Mouse (Mus musculus) liver, embryonic 16.5 days (tissue): ENCODE results near the gene Gtf2h4. TPM values are rescaled to one million over a fixed set of nuclear protein-coding genes. Genes with fewer than 3 reads are reported as not detected.
A peak's percentile ranks its signal among the peaks of the same experiment; 100 is the strongest.

ENCODE experiments used
- ATAC-seq: fragments of 200-750 bp; cut with Nextera tagmentation; 2 replicates; pipeline ENCODE4 v1.8.0; 2017; ENCODE audit warnings: low read depth, mild to moderate bottlenecking, moderate number of reproducible peaks, moderate library complexity
- H3K27ac ChIP-seq: fragments of 300-500 bp; sonication (generic); 2 replicates; pipeline ENCODE4 v1.5.1; 2014; ENCODE audit warnings: mild to moderate bottlenecking, low read length
- H3K27me3 ChIP-seq: fragments of 300-500 bp; sonication (generic); 2 replicates; pipeline ENCODE4 v1.6.1; 2014; ENCODE audit warnings: low read depth, low read length, mixed read lengths; ENCODE audit not compliant: control insufficient read depth, insufficient read depth
- H3K36me3 ChIP-seq: fragments of 300-500 bp; sonication (generic); 2 replicates; pipeline ENCODE4 v1.6.1; 2014; ENCODE audit warnings: mild to moderate bottlenecking; ENCODE audit not compliant: control insufficient read depth, insufficient read depth
- H3K4me1 ChIP-seq: fragments of 300-500 bp; sonication (generic); 2 replicates; pipeline ENCODE4 v1.6.1; 2014; ENCODE audit warnings: low read depth, low read length, mixed read lengths; ENCODE audit not compliant: control insufficient read depth
- H3K4me2 ChIP-seq: fragments of 300-500 bp; sonication (generic); 2 replicates; pipeline ENCODE4 v1.6.1; 2014; ENCODE audit warnings: low read depth, low read length, mixed read lengths
- H3K4me3 ChIP-seq: fragments of 300-500 bp; sonication (generic); 2 replicates; pipeline ENCODE4 v1.5.1; 2014; ENCODE audit warnings: low read depth, mild to moderate bottlenecking, low read length
- H3K9ac ChIP-seq: fragments of 300-500 bp; sonication (generic); 2 replicates; pipeline ENCODE4 v1.6.1; 2014; ENCODE audit warnings: low read depth, low read length
- H3K9me3 ChIP-seq: fragments of 300-500 bp; sonication (generic); replicated peaks from 2 replicates; pipeline ENCODE4 v1.6.1; 2016; ENCODE audit warnings: low read length; ENCODE audit not compliant: control insufficient read depth
- WGBS: fragments of 180-500 bp; shearing (Covaris S2); extraction: QIAGEN DNeasy Blood & Tissue Kit; methylation state at CpG from one replicate; pipeline ENCODE4 v1.1.7; 2014; ENCODE audit not compliant: insufficient replicate concordance; 5-methylcytosine and 5-hydroxymethylcytosine counted together
- polyA plus RNA-seq: library from polyadenylated mRNA; unstranded; fragments of >200 nt; fragmentation: Nextera tagmentation; extraction: Ambion mirVana; gene quantifications from 2 replicates; pipeline ENCODE4 v1.2.1, GENCODE M21; 2015

The Gtf2h4 gene
- polyA plus RNA-seq, 1 experiment from 2014 or later, result 21.6 TPM

DNA sequence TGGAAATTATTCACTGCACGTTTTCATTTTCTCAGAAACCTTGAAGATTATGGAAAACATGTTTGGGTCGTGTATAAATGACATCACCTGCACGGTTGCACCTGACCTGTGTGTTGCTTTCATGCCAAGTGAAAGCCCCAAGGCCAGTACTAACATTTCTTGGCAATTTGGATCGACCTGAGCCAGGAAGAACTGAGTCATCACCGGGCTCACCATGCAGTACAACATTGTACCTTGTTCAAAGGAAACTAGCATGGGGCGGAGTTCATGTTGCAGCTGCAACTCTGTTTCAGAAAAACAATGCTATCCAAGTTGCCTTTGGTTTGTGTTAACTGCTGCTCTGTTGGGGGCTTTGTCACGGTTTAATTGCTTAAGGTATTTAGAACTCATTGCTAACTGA lies 34.4 kb upstream of the Gtf2h4 start:
- H3K4me2 ChIP-seq, result no peak overlapping the region
- no peak overlapping the region for H3K9ac ChIP-seq
- WGBS, result 43% methylated on average over 7 of the region's 7 CpGs
- H3K27me3 ChIP-seq, result peaks cover 15% of the 10 kb centered on the region
- no peaks in the 10 kb centered on the region for H3K36me3 ChIP-seq
- H3K4me3 ChIP-seq, result no peak overlapping the region
- H3K4me1 ChIP-seq, result no peaks in the 10 kb centered on the region; the same call in 1 of the 2 replicates
- H3K27ac ChIP-seq, result no peak overlapping the region
- H3K9me3 ChIP-seq, result no peaks in the 10 kb centered on the region
- no peak for ATAC-seq

DNA sequence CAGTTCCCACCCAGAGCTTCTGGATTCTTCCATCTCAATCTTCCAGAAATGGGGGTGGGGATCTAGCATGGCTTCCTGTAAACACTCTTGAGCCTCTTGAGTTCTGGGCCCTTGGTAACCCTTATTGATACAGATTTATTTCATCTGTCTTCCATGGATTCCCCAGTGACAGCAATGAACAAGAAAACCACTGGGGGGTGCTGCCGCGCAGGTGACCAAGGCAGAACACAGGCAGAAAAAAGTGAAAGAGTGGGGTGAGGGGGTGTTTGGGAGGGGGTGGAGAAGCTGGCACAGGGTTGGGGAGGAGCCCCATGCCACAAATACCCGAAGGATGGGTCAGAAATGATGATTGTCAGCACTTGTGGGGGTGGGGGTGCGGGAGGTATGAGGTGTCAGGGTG lies 32.3 kb upstream of the Gtf2h4 start:
- H3K36me3 ChIP-seq, result no peaks in the 10 kb centered on the region
- 13% methylated on average over 4 of the region's 4 CpGs for WGBS
- no peaks in the 10 kb centered on the region; the same call in 1 of the 2 replicates for H3K4me1 ChIP-seq
- H3K27me3 ChIP-seq, result peaks cover 35% of the 10 kb centered on the region
- H3K27ac ChIP-seq, result no peak overlapping the region
- ATAC-seq, result no peak
- H3K4me2 ChIP-seq, result no peak overlapping the region
- H3K4me3 ChIP-seq, result no peak overlapping the region
- no peak overlapping the region for H3K9ac ChIP-seq
- H3K9me3 ChIP-seq, result no peaks in the 10 kb centered on the region

DNA sequence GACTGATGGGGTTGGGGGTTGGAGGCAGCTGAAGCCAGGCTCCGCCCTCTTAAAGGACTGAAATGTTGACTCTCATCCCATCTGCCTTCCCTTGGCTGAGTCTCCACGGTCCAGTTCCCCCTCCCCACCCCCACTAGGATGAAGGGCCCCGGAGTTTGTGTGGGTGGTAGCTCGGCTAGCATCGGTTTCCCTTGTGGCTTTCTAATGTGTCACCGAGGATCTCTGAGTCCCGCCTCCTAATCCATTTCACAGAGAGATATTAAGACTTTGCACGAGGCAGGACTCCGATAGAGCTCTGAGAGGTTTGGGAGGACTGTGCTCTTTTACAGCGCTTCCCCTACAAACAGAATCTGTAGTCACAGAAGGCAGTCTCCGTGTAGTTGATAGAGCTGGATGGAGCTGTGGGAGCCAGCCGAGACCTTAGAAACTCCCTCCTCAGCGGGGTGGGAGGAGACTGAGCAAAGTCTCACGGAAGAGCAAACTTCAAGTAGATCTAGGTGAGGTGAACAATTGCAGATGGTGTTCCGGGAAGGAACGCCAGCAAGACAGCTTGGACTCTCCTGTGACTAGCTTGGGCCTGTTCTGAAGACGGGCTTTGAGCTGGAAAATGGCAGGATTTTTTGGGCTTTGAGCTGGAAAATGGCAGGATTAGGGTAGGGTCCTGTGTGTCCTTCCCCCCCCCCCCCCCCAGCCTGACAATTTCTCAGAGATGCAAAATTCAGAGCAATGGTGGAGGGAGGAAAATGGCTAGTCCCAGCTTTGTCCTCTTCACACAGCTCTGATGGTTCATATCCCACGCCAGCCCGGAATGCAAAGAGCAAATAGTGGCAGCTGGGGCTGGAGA lies 31.3 kb upstream of the Gtf2h4 start, which contains the start of gene Ddr1:
TSS of gene Ddr1 (minus strand) at position 1 of the 844 bp plus-strand sequence.
- ATAC-seq, result no peak
- no peak within 1 kb of the TSS for H3K27ac ChIP-seq
- peaks cover 2% of the 10 kb centered on the region for H3K4me1 ChIP-seq
- H3K4me3 ChIP-seq, result no peak within 1 kb of the TSS
- no peaks in the 10 kb centered on the region for H3K36me3 ChIP-seq
- H3K4me2 ChIP-seq, result no peak within 1 kb of the TSS
- peaks cover 45% of the 10 kb centered on the region for H3K27me3 ChIP-seq
- H3K9ac ChIP-seq, result no peak within 1 kb of the TSS
- WGBS, result 9% methylated on average over 19 of the region's 19 CpGs
- H3K9me3 ChIP-seq, result no peaks in the 10 kb centered on the region

DNA sequence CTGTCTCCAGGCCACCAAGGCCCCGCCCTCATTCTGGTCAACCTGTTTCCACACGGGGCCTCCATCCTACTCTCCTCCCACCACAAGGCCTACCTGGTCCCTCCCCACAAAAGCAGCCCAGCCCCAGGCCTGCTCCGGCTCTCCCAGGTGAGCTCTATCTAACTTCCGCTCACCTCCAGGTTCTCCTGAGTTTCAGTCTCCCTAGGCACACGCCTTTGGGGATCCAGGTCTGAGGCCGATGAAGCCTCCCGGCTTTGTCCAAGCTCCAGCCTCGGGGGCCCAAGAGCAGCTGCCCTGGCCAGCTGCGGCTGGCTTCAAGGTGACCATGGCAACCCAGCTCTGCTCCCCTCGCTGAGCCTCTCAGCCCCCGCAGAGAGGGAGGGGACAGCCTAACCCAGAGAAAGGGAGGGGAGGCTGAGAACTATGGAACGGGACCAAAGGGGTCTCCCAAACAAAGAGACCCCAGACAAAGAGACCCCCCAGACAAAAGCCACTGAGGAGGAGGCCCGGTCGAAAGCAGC lies 30.3 kb upstream of the Gtf2h4 start:
- H3K27me3 ChIP-seq, result peaks cover 55% of the 10 kb centered on the region
- peaks cover 3% of the 10 kb centered on the region for H3K4me1 ChIP-seq
- H3K9me3 ChIP-seq, result no peaks in the 10 kb centered on the region
- 9% methylated on average over 14 of the region's 14 CpGs for WGBS
- no peak overlapping the region for H3K4me2 ChIP-seq
- no peak overlapping the region for H3K9ac ChIP-seq
- H3K36me3 ChIP-seq, result no peaks in the 10 kb centered on the region
- ATAC-seq, result no peak
- H3K27ac ChIP-seq, result no peak overlapping the region
- no peak overlapping the region for H3K4me3 ChIP-seq

DNA sequence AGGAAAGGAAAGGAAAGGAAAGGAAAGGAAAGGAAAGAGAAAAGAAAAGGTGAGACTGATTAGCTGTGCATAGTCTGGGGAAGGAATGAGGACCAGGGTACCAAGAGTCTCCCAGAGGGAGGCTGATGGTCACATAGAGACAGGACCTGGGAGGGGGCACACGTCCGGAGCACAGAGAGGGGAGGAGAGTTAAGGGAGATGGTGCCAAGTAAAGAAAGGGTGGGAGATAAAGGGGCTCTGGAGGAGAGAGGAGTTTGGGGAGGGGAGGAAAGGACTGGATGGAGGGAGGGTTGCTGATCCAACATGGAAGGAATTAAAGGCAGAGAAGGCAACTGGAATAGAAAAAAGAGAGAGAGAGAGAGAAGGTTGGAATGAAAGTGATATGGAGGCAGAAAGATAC lies 29.5 kb upstream of the Gtf2h4 start:
- no peak for ATAC-seq
- Histone ChIP-seq H3K9ac (no peak overlapping the region), H3K36me3 (no peaks in the 10 kb centered on the region), H3K27ac (no peak overlapping the region), H3K9me3 (no peaks in the 10 kb centered on the region), H3K4me1 (peaks cover 3% of the 10 kb centered on the region), H3K4me2 (no peak overlapping the region), H3K4me3 (no peak overlapping the region), H3K27me3 (peaks cover 62% of the 10 kb centered on the region)
- WGBS, result 26% methylated on average over 2 of the region's 2 CpGs

DNA sequence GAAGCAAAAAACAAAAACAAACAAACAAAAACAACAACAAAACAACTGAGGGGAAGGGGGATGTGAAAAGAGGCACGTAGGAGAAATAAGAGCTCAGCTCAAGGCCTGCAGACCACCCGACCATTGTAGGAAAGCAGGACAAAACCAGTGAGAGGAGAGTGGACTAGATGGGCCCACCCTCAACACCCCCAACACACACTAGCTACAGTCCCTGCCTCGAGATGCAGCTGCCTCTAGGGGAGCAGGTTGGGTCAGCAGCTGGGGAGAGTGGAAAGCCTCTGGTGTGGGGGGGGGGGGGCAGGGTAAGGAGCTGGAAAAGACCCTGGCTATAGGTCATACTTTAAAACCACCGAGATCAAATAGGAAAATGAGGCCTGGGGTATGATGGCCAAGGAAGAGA lies 29.1 kb upstream of the Gtf2h4 start:
- no peaks in the 10 kb centered on the region for H3K36me3 ChIP-seq
- H3K27me3 ChIP-seq, result peaks cover 67% of the 10 kb centered on the region
- WGBS, result 15% methylated on average over 4 of the region's 4 CpGs
- H3K9me3 ChIP-seq, result no peaks in the 10 kb centered on the region
- no peak overlapping the region for H3K4me2 ChIP-seq
- ATAC-seq, result no peak
- no peak overlapping the region for H3K4me3 ChIP-seq
- no peak overlapping the region for H3K27ac ChIP-seq
- no peak overlapping the region for H3K9ac ChIP-seq
- peaks cover 3% of the 10 kb centered on the region for H3K4me1 ChIP-seq

DNA sequence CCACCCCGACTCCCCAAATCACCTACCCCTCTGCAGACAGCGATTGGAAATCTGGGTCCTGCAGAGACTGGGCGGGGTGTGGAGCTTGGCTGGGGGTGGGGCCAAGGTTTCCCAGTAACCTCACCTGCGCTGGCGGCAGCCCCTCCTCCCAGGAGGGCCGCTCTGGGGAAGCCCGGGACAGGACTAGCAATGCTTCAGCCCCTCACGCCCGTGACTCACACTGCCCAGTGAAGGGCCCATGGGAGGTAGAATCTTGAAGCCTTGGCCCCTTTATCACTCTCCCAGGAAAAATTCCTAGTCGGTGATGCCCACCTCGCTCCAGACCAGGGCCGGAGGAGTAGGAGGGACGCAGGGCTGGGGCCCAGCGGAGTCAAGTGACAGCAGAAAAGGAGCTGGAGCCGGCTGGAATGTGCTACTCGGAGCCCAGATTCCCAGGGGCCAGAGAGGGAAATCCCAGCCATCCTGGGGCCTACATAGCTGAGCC lies 28.5 kb upstream of the Gtf2h4 start:
- Histone ChIP-seq H3K27ac (no peak overlapping the region), H3K4me2 (no peak overlapping the region), H3K9ac (no peak overlapping the region), H3K4me1 (peaks cover 3% of the 10 kb centered on the region), H3K4me3 (no peak overlapping the region; the same call in 1 of the 2 replicates), H3K27me3 (peaks cover 73% of the 10 kb centered on the region), H3K36me3 (no peaks in the 10 kb centered on the region), H3K9me3 (no peaks in the 10 kb centered on the region)
- 11% methylated on average over 16 of the region's 16 CpGs for WGBS
- 0 out of 2 replicates have a peak, but pooled peaks have one; percentile 9 for ATAC-seq

DNA sequence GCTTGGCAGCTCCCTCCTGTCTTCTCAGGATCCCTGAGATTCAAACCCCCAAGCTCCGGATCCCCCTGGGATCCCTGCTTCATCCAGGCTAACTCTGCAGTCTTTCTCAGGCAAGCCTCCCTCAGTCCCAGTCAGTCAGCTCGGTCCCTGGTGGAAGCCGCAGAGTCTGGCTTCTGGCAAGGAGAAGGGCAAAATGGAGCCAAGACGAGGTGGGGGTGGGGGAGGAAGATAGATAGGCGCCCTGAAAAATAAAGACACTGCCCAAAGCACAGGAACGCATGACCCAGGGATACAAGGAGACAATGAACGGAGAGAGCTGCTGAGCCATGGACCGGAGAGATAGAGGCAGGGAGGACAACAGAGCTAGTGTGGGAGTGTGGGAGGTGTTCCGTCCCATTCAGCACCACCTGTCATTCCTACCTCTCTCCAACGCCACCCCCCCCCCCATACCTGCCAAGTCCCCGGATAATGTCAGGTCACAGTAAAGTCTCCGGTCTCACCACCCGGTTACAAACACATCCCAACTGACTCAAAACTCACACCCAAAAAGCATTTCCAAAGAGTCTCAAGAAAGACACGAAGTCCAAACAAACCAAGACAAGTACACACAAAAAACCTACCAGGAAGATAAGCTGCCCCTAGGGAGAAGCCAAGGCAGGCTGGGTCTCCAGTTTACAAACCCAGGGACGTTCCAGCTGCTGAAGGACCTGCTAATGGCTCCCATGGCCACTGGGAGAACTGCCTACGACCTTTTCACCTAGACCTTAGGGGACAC lies 27.9 kb upstream of the Gtf2h4 start:
- Histone ChIP-seq H3K27ac (no peak overlapping the region), H3K36me3 (no peaks in the 10 kb centered on the region), H3K4me3 (peak overlapping the region; percentile 54), H3K9me3 (no peaks in the 10 kb centered on the region), H3K27me3 (peaks cover 77% of the 10 kb centered on the region), H3K9ac (no peak overlapping the region), H3K4me2 (peak overlapping the region; percentile 69; the same call in 1 of the 2 replicates), H3K4me1 (peaks cover 3% of the 10 kb centered on the region)
- ATAC-seq, result no peak
- 5% methylated on average over 16 of the region's 16 CpGs for WGBS
